Mouse (Mus musculus): ENCODE measurements around the gene Dnah2. TPM values are rescaled to one million over a fixed set of nuclear protein-coding genes. Genes with fewer than 3 reads are reported as not detected.

The Dnah2 gene
- polyA plus RNA-seq, 1 experiment from 2014 or later, result 1.9 TPM

- H3K27ac ChIP-seq (replicated peaks), result peak overlapping the region; percentile 78
- no peaks in the 10 kb centered on the region for H3K27me3 ChIP-seq
- H3K9ac ChIP-seq (replicated peaks), result peak overlapping the region; percentile 34; the same call in 1 of the 2 replicates
- peaks cover 19% of the 10 kb centered on the region for H3K36me3 ChIP-seq
- WGBS, result 58% methylated on average over 12 of the region's 12 CpGs
- ATAC-seq (ENCODE audit: low FRiP score, low read depth), result no peak
- 0 out of 2 replicates have a peak overlapping the region, but pooled peaks have one; percentile 3 for H3K4me3 ChIP-seq
- peaks cover 37% of the 10 kb centered on the region for H3K4me1 ChIP-seq
- H3K4me2 ChIP-seq (replicated peaks), result peak overlapping the region; percentile 39
- H3K9me3 ChIP-seq, result no peaks in the 10 kb centered on the region
Measured at GRCm38 (mm10) chr11:69372056-69372779, 176.7 kb downstream of the Dnah2 start.

GRCm38 (mm10) chr11:69371601-69372000 lies 177.3 kb downstream of the Dnah2 start:
- ATAC-seq (ENCODE audit: low FRiP score, low read depth), result no peak
- H3K4me3 ChIP-seq, result no peak overlapping the region
- H3K36me3 ChIP-seq, result peaks cover 19% of the 10 kb centered on the region
- no peaks in the 10 kb centered on the region for H3K9me3 ChIP-seq
- WGBS, result 28% methylated on average over 12 of the region's 12 CpGs
- H3K4me2 ChIP-seq (replicated peaks), result peak overlapping the region; percentile 39
- H3K27me3 ChIP-seq, result no peaks in the 10 kb centered on the region
- H3K9ac ChIP-seq (replicated peaks), result peak overlapping the region; percentile 34
- H3K27ac ChIP-seq (replicated peaks), result peak overlapping the region; percentile 78
- H3K4me1 ChIP-seq, result peaks cover 38% of the 10 kb centered on the region

- Histone ChIP-seq H3K27me3 (no peaks in the 10 kb centered on the region), H3K9me3 (no peaks in the 10 kb centered on the region), H3K36me3 (peaks cover 15% of the 10 kb centered on the region), H3K4me3 (peak overlapping the region; percentile 17), H3K4me2 (replicated peaks) (peak overlapping the region; percentile 39), H3K9ac (replicated peaks) (no peak overlapping the region; the same call in 1 of the 2 replicates), H3K27ac (replicated peaks) (peak overlapping the region; percentile 78), H3K4me1 (peaks cover 42% of the 10 kb centered on the region)
- 14% methylated on average over 9 of the region's 9 CpGs for WGBS
- ATAC-seq (ENCODE audit: low FRiP score, low read depth), result no peak
Measured at GRCm38 (mm10) chr11:69370817-69371215, 178.1 kb downstream of the Dnah2 start.

Small RNA genes lying within 50 kb of the gene (microRNA-seq; reads per million reads assigned to microRNA genes)
- not detected for gene Gm27493

Other genes starting within 250 kb of the Dnah2 start
- 40.1 and 45.6 TPM in 2 replicates for gene Cntrob, start 225.3 kb downstream of the Dnah2 start, polyA plus RNA-seq (2016; fragmentation: Nextera tagmentation; extraction: Ambion mirVana)
- gene Trappc1, start 225.1 kb downstream of the Dnah2 start, polyA plus RNA-seq (2016; fragmentation: Nextera tagmentation; extraction: Ambion mirVana), result 186 and 187 TPM in 2 replicates
- gene Kcnab3, start 222.9 kb downstream of the Dnah2 start, polyA plus RNA-seq (2016; fragmentation: Nextera tagmentation; extraction: Ambion mirVana), result 4.4 and 4.5 TPM in 2 replicates
- gene Rnf227, start 208.6 kb downstream of the Dnah2 start, polyA plus RNA-seq (2016; fragmentation: Nextera tagmentation; extraction: Ambion mirVana), result 48.4 and 50.5 TPM in 2 replicates
- 78.7 and 88.5 TPM in 2 replicates for gene Chd3, start 179.7 kb downstream of the Dnah2 start, polyA plus RNA-seq (2016; fragmentation: Nextera tagmentation; extraction: Ambion mirVana)
- 98.9 and 105 TPM in 2 replicates for gene Naa38, start 153.6 kb downstream of the Dnah2 start, polyA plus RNA-seq (2016; fragmentation: Nextera tagmentation; extraction: Ambion mirVana)
- 52.9 and 53.8 TPM in 2 replicates for gene Cyb5d1, start 153.5 kb downstream of the Dnah2 start, polyA plus RNA-seq (2016; fragmentation: Nextera tagmentation; extraction: Ambion mirVana)
- gene Tmem88, start 150.9 kb downstream of the Dnah2 start, polyA plus RNA-seq (2016; fragmentation: Nextera tagmentation; extraction: Ambion mirVana), result 11.4 and 12.1 TPM in 2 replicates
- gene Kdm6b, start 135.4 kb downstream of the Dnah2 start, polyA plus RNA-seq (2016; fragmentation: Nextera tagmentation; extraction: Ambion mirVana), result 48.7 and 50.7 TPM in 2 replicates
- gene Efnb3, start 11.1 kb upstream of the Dnah2 start, polyA plus RNA-seq (2016; fragmentation: Nextera tagmentation; extraction: Ambion mirVana), result 78.3 and 84.6 TPM in 2 replicates
- gene Wrap53, start 31.1 kb upstream of the Dnah2 start, polyA plus RNA-seq (2016; fragmentation: Nextera tagmentation; extraction: Ambion mirVana), result 29.6 and 33.2 TPM in 2 replicates
- gene Trp53, start 31.2 kb upstream of the Dnah2 start, polyA plus RNA-seq (2016; fragmentation: Nextera tagmentation; extraction: Ambion mirVana), result 109 and 117 TPM in 2 replicates
- 11.4 and 15.2 TPM in 2 replicates for gene Atp1b2, start 56.8 kb upstream of the Dnah2 start, polyA plus RNA-seq (2016; fragmentation: Nextera tagmentation; extraction: Ambion mirVana)
- gene Shbg, start 68.8 kb upstream of the Dnah2 start, polyA plus RNA-seq (2016; fragmentation: Nextera tagmentation; extraction: Ambion mirVana), result not detected in 2 replicates
- 22.3 and 23.5 TPM in 2 replicates for gene Sat2, start 72.9 kb upstream of the Dnah2 start, polyA plus RNA-seq (2016; fragmentation: Nextera tagmentation; extraction: Ambion mirVana)
- gene Fxr2, start 83.9 kb upstream of the Dnah2 start, polyA plus RNA-seq (2016; fragmentation: Nextera tagmentation; extraction: Ambion mirVana), result 59.2 and 67.1 TPM in 2 replicates
- gene Sox15, start 106.2 kb upstream of the Dnah2 start, polyA plus RNA-seq (2016; fragmentation: Nextera tagmentation; extraction: Ambion mirVana), result not detected in 2 replicates
- 79.4 and 79.9 TPM in 2 replicates for gene Mpdu1, start 113.5 kb upstream of the Dnah2 start, polyA plus RNA-seq (2016; fragmentation: Nextera tagmentation; extraction: Ambion mirVana)
- 7.1 and 7.2 TPM in 2 replicates for gene Cd68, start 117.0 kb upstream of the Dnah2 start, polyA plus RNA-seq (2016; fragmentation: Nextera tagmentation; extraction: Ambion mirVana)
- gene Eif4a1, start 123.3 kb upstream of the Dnah2 start, polyA plus RNA-seq (2016; fragmentation: Nextera tagmentation; extraction: Ambion mirVana), result 608 and 698 TPM in 2 replicates
- 108 and 113 TPM in 2 replicates for gene Senp3, start 133.0 kb upstream of the Dnah2 start, polyA plus RNA-seq (2016; fragmentation: Nextera tagmentation; extraction: Ambion mirVana)
- 0.41 and 0.77 TPM in 2 replicates for gene Tnfsf13, start 136.7 kb upstream of the Dnah2 start, polyA plus RNA-seq (2016; fragmentation: Nextera tagmentation; extraction: Ambion mirVana)
- 2.2 and 2.9 TPM in 2 replicates for gene Tnfsf12, start 146.7 kb upstream of the Dnah2 start, polyA plus RNA-seq (2016; fragmentation: Nextera tagmentation; extraction: Ambion mirVana)
- gene Tnfsfm13, start 147.0 kb upstream of the Dnah2 start, polyA plus RNA-seq (2016; fragmentation: Nextera tagmentation; extraction: Ambion mirVana), result 0.65 and 1.3 TPM in 2 replicates
- 32.0 and 37.1 TPM in 2 replicates for gene Polr2a, start 209.5 kb upstream of the Dnah2 start, polyA plus RNA-seq (2016; fragmentation: Nextera tagmentation; extraction: Ambion mirVana)
- gene Slc35g3, start 212.9 kb upstream of the Dnah2 start, polyA plus RNA-seq (2016; fragmentation: Nextera tagmentation; extraction: Ambion mirVana), result 0.18 and 0.27 TPM in 2 replicates
- 2.0 TPM in 2 replicates for gene Zbtb4, start 216.8 kb upstream of the Dnah2 start, polyA plus RNA-seq (2016; fragmentation: Nextera tagmentation; extraction: Ambion mirVana)
- 1.3 and 1.7 TPM in 2 replicates for gene Chrnb1, start 246.8 kb upstream of the Dnah2 start, polyA plus RNA-seq (2016; fragmentation: Nextera tagmentation; extraction: Ambion mirVana)

All from midbrain, embryonic 12.5 days (tissue).